Mouse (Mus musculus): ENCODE results near the gene F5.

- TF ChIP-seq CTCF (IDR thresholded peaks at IDR 0.05; ENCODE audit: low read depth, low read length) (no peak), EP300 (IDR thresholded peaks at IDR 0.05; ENCODE audit: insufficient read depth, low read depth, low read length) (no peak)
Measured at GRCm38 (mm10) chr1:164159781-164160180, 8.1 kb downstream of the F5 start.

Measured in ES-Bruce4 (cell line).